Mouse (Mus musculus): ENCODE data around the gene Apba2. TPM values are rescaled to one million over a fixed set of nuclear protein-coding genes. Genes with fewer than 3 reads are reported as not detected.

The Apba2 gene
- polyA plus RNA-seq, 1 experiment from 2014 or later: 9.1 TPM

- H3K4me3 ChIP-seq: no peak overlapping the region
- no peak overlapping the region for H3K27ac ChIP-seq
- H3K4me2 ChIP-seq (replicated peaks): no peak overlapping the region
- no peaks in the 10 kb centered on the region for H3K9me3 ChIP-seq
- peaks cover 15% of the 10 kb centered on the region for H3K27me3 ChIP-seq
- no peaks in the 10 kb centered on the region for H3K36me3 ChIP-seq
- 85% methylated on average over 7 of the region's 7 CpGs for WGBS
- no peak overlapping the region for H3K9ac ChIP-seq
- no peak for ATAC-seq (ENCODE audit: low FRiP score, low read depth)
- no peaks in the 10 kb centered on the region for H3K4me1 ChIP-seq
Measured at GRCm38 (mm10) chr7:64508826-64509225, 7.3 kb downstream of the Apba2 start.

GRCm38 (mm10) chr7:64509911-64510310 is 8.4 kb downstream of the Apba2 start:
- H3K4me3 ChIP-seq: no peak overlapping the region
- peaks cover 6% of the 10 kb centered on the region for H3K27me3 ChIP-seq
- ATAC-seq (ENCODE audit: low FRiP score, low read depth): no peak
- no peak overlapping the region for H3K9ac ChIP-seq
- H3K9me3 ChIP-seq: no peaks in the 10 kb centered on the region
- no peak overlapping the region for H3K4me2 ChIP-seq (replicated peaks)
- H3K4me1 ChIP-seq: no peaks in the 10 kb centered on the region
- whole genome bisulfite sequencing: 86% methylated on average over 2 of the region's 2 CpGs
- H3K27ac ChIP-seq: no peak overlapping the region
- no peaks in the 10 kb centered on the region for H3K36me3 ChIP-seq

- no peak overlapping the region for H3K4me2 ChIP-seq (replicated peaks)
- no peaks in the 10 kb centered on the region for H3K36me3 ChIP-seq
- no peaks in the 10 kb centered on the region for H3K4me1 ChIP-seq
- ATAC-seq (ENCODE audit: low FRiP score, low read depth): no peak
- no peak overlapping the region for H3K27ac ChIP-seq
- H3K9ac ChIP-seq: no peak overlapping the region
- H3K4me3 ChIP-seq: no peak overlapping the region
- no peaks in the 10 kb centered on the region for H3K9me3 ChIP-seq
- H3K27me3 ChIP-seq: peaks cover 1% of the 10 kb centered on the region; the same call in 1 of the 2 replicates
- 80% methylated on average over 8 of the region's 8 CpGs for WGBS
Measured at GRCm38 (mm10) chr7:64510526-64511210, 9.2 kb downstream of the Apba2 start.

- Histone ChIP-seq H3K4me1 (no peaks in the 10 kb centered on the region), H3K9me3 (no peaks in the 10 kb centered on the region), H3K4me3 (no peak overlapping the region), H3K27me3 (no peaks in the 10 kb centered on the region), H3K9ac (no peak overlapping the region), H3K4me2 (replicated peaks) (no peak overlapping the region), H3K36me3 (no peaks in the 10 kb centered on the region), H3K27ac (no peak overlapping the region)
- no peak for ATAC-seq (ENCODE audit: low FRiP score, low read depth)
- 85% methylated on average over 3 of the region's 3 CpGs for WGBS
Measured at GRCm38 (mm10) chr7:64513621-64514020, 12.1 kb downstream of the Apba2 start.

- Histone ChIP-seq H3K4me2 (replicated peaks) (no peak overlapping the region), H3K9me3 (no peaks in the 10 kb centered on the region), H3K36me3 (no peaks in the 10 kb centered on the region), H3K9ac (no peak overlapping the region), H3K4me3 (no peak overlapping the region), H3K27me3 (no peaks in the 10 kb centered on the region), H3K4me1 (no peaks in the 10 kb centered on the region), H3K27ac (no peak overlapping the region)
- ATAC-seq (ENCODE audit: low FRiP score, low read depth): no peak
- WGBS: 90% methylated on average over 3 of the region's 3 CpGs
Measured at GRCm38 (mm10) chr7:64515280-64515679, 13.8 kb downstream of the Apba2 start.

GRCm38 (mm10) chr7:64515891-64516290 is 14.4 kb downstream of the Apba2 start:
- Histone ChIP-seq H3K9me3 (no peaks in the 10 kb centered on the region), H3K27ac (no peak overlapping the region), H3K27me3 (no peaks in the 10 kb centered on the region), H3K4me1 (no peaks in the 10 kb centered on the region), H3K4me2 (replicated peaks) (no peak overlapping the region), H3K36me3 (no peaks in the 10 kb centered on the region), H3K4me3 (no peak overlapping the region), H3K9ac (no peak overlapping the region)
- 87% methylated on average over 4 of the region's 4 CpGs for WGBS
- ATAC-seq (ENCODE audit: low FRiP score, low read depth): no peak

GRCm38 (mm10) chr7:64519091-64519490 is 17.6 kb downstream of the Apba2 start:
- Histone ChIP-seq H3K4me2 (replicated peaks) (no peak overlapping the region), H3K4me3 (no peak overlapping the region), H3K27ac (no peak overlapping the region), H3K9me3 (no peaks in the 10 kb centered on the region), H3K27me3 (no peaks in the 10 kb centered on the region), H3K9ac (no peak overlapping the region), H3K36me3 (no peaks in the 10 kb centered on the region), H3K4me1 (no peaks in the 10 kb centered on the region)
- ATAC-seq (ENCODE audit: low FRiP score, low read depth): no peak
- 62% methylated on average over 4 of the region's 4 CpGs for WGBS

- 61% methylated on average over 5 of the region's 5 CpGs for WGBS
- Histone ChIP-seq H3K4me1 (no peaks in the 10 kb centered on the region), H3K4me3 (no peak overlapping the region), H3K27ac (no peak overlapping the region), H3K36me3 (no peaks in the 10 kb centered on the region), H3K27me3 (no peaks in the 10 kb centered on the region), H3K9me3 (no peaks in the 10 kb centered on the region), H3K9ac (no peak overlapping the region), H3K4me2 (replicated peaks) (no peak overlapping the region)
- ATAC-seq (ENCODE audit: low FRiP score, low read depth): no peak
Measured at GRCm38 (mm10) chr7:64519521-64519920, 18.0 kb downstream of the Apba2 start.

GRCm38 (mm10) chr7:64521695-64522408 is 20.3 kb downstream of the Apba2 start:
- Histone ChIP-seq H3K4me2 (replicated peaks) (no peak overlapping the region), H3K4me3 (no peak overlapping the region), H3K9ac (no peak overlapping the region), H3K9me3 (no peaks in the 10 kb centered on the region), H3K27ac (no peak overlapping the region), H3K4me1 (no peaks in the 10 kb centered on the region), H3K36me3 (no peaks in the 10 kb centered on the region), H3K27me3 (no peaks in the 10 kb centered on the region)
- no peak for ATAC-seq (ENCODE audit: low FRiP score, low read depth)
- WGBS: 79% methylated on average over 5 of the region's 5 CpGs

- no peak for ATAC-seq (ENCODE audit: low FRiP score, low read depth)
- Histone ChIP-seq H3K4me2 (replicated peaks) (no peak overlapping the region), H3K9me3 (no peaks in the 10 kb centered on the region), H3K27ac (no peak overlapping the region), H3K36me3 (no peaks in the 10 kb centered on the region), H3K27me3 (no peaks in the 10 kb centered on the region), H3K4me1 (no peaks in the 10 kb centered on the region), H3K9ac (no peak overlapping the region), H3K4me3 (no peak overlapping the region)
- WGBS: 17% methylated on average over 1 of the region's 1 CpGs
Measured at GRCm38 (mm10) chr7:64522409-64522730, 20.9 kb downstream of the Apba2 start.

- no peak overlapping the region for H3K9ac ChIP-seq
- ATAC-seq (ENCODE audit: low FRiP score, low read depth): no peak
- no peak overlapping the region for H3K4me2 ChIP-seq (replicated peaks)
- H3K9me3 ChIP-seq: peaks cover 4% of the 10 kb centered on the region; the same call in 1 of the 2 replicates
- no peaks in the 10 kb centered on the region for H3K27me3 ChIP-seq
- H3K27ac ChIP-seq: no peak overlapping the region
- H3K4me3 ChIP-seq: no peak overlapping the region
- H3K36me3 ChIP-seq: no peaks in the 10 kb centered on the region
- WGBS: 88% methylated on average over 1 of the region's 1 CpGs
- no peaks in the 10 kb centered on the region for H3K4me1 ChIP-seq
Measured at GRCm38 (mm10) chr7:64531297-64531696, 29.8 kb downstream of the Apba2 start.

GRCm38 (mm10) chr7:64533374-64533773 is 31.9 kb downstream of the Apba2 start:
- Histone ChIP-seq H3K4me3 (no peak overlapping the region), H3K9ac (no peak overlapping the region), H3K9me3 (peaks cover 4% of the 10 kb centered on the region; the same call in 1 of the 2 replicates), H3K4me1 (no peaks in the 10 kb centered on the region), H3K27ac (no peak overlapping the region), H3K36me3 (no peaks in the 10 kb centered on the region), H3K4me2 (replicated peaks) (no peak overlapping the region), H3K27me3 (no peaks in the 10 kb centered on the region)
- no peak for ATAC-seq (ENCODE audit: low FRiP score, low read depth)
- 88% methylated on average over 6 of the region's 6 CpGs for WGBS

GRCm38 (mm10) chr7:64535269-64535668 is 33.8 kb downstream of the Apba2 start:
- Histone ChIP-seq H3K4me2 (replicated peaks) (no peak overlapping the region), H3K4me1 (no peaks in the 10 kb centered on the region), H3K36me3 (no peaks in the 10 kb centered on the region), H3K9me3 (no peaks in the 10 kb centered on the region), H3K4me3 (no peak overlapping the region), H3K27me3 (no peaks in the 10 kb centered on the region), H3K27ac (no peak overlapping the region), H3K9ac (no peak overlapping the region)
- WGBS: 81% methylated on average over 2 of the region's 2 CpGs
- ATAC-seq (ENCODE audit: low FRiP score, low read depth): no peak
